Mouse (Mus musculus): ENCODE data around the gene Gm15517. TPM values are rescaled to one million over a fixed set of nuclear protein-coding genes. Genes with fewer than 3 reads are reported as not detected.

Gene Gm15517
- polyA plus RNA-seq, 1 experiment from 2014 or later: not detected

Other genes with a start within 250 kb of the Gm15517 start
- not detected in 2 replicates for gene Klk1b26, start 249.3 kb upstream of the Gm15517 start, polyA plus RNA-seq (2015; fragmentation: Nextera tagmentation; extraction: Ambion mirVana)
- gene Klk1b27, start 209.2 kb upstream of the Gm15517 start, polyA plus RNA-seq (2015; fragmentation: Nextera tagmentation; extraction: Ambion mirVana): not detected in 2 replicates
- gene Klk1b21, start 159.1 kb upstream of the Gm15517 start, polyA plus RNA-seq (2015; fragmentation: Nextera tagmentation; extraction: Ambion mirVana): not detected in 2 replicates
- gene Klk1b22, start 148.8 kb upstream of the Gm15517 start, polyA plus RNA-seq (2015; fragmentation: Nextera tagmentation; extraction: Ambion mirVana): not detected in 2 replicates
- not detected in 2 replicates for gene Klk1b16, start 124.7 kb upstream of the Gm15517 start, polyA plus RNA-seq (2015; fragmentation: Nextera tagmentation; extraction: Ambion mirVana)
- gene Klk1b24, start 73.2 kb upstream of the Gm15517 start, polyA plus RNA-seq (2015; fragmentation: Nextera tagmentation; extraction: Ambion mirVana): not detected in 2 replicates
- gene Klk1b3, start 63.3 kb upstream of the Gm15517 start, polyA plus RNA-seq (2015; fragmentation: Nextera tagmentation; extraction: Ambion mirVana): not detected in 2 replicates
- gene Klk1b4, start 54.0 kb upstream of the Gm15517 start, polyA plus RNA-seq (2015; fragmentation: Nextera tagmentation; extraction: Ambion mirVana): not detected in 2 replicates
- not detected in 2 replicates for gene Klk1b5, start 45.5 kb upstream of the Gm15517 start, polyA plus RNA-seq (2015; fragmentation: Nextera tagmentation; extraction: Ambion mirVana)
- not detected in 2 replicates for gene Klk1, start 36.1 kb upstream of the Gm15517 start, polyA plus RNA-seq (2015; fragmentation: Nextera tagmentation; extraction: Ambion mirVana)
- gene Gm36864, start 25.3 kb upstream of the Gm15517 start, polyA plus RNA-seq (2015; fragmentation: Nextera tagmentation; extraction: Ambion mirVana): not detected in 2 replicates
- gene 1700028J19Rik, start 14.8 kb upstream of the Gm15517 start, polyA plus RNA-seq (2015; fragmentation: Nextera tagmentation; extraction: Ambion mirVana): 1.4 and 1.7 TPM in 2 replicates
- 232 and 240 TPM in 2 replicates for gene 2410002F23Rik, start 14.7 kb upstream of the Gm15517 start, polyA plus RNA-seq (2015; fragmentation: Nextera tagmentation; extraction: Ambion mirVana)
- 0.21 TPM in 1 of 2 replicates, not detected in the other for gene Acp4, start 4.1 kb upstream of the Gm15517 start, polyA plus RNA-seq (2015; fragmentation: Nextera tagmentation; extraction: Ambion mirVana)
- gene Clec11a, start 45.5 kb downstream of the Gm15517 start, polyA plus RNA-seq (2015; fragmentation: Nextera tagmentation; extraction: Ambion mirVana): 3.6 and 3.9 TPM in 2 replicates
- gene Shank1, start 48.8 kb downstream of the Gm15517 start, polyA plus RNA-seq (2015; fragmentation: Nextera tagmentation; extraction: Ambion mirVana): 39.8 and 46.5 TPM in 2 replicates
- gene Syt3, start 122.7 kb downstream of the Gm15517 start, polyA plus RNA-seq (2015; fragmentation: Nextera tagmentation; extraction: Ambion mirVana): 56.3 and 57.2 TPM in 2 replicates
- gene 1700008O03Rik, start 124.4 kb downstream of the Gm15517 start, polyA plus RNA-seq (2015; fragmentation: Nextera tagmentation; extraction: Ambion mirVana): 2.1 and 2.6 TPM in 2 replicates
- 16.7 and 18.1 TPM in 2 replicates for gene Lrrc4b, start 167.6 kb downstream of the Gm15517 start, polyA plus RNA-seq (2015; fragmentation: Nextera tagmentation; extraction: Ambion mirVana)
- 5.8 and 6.0 TPM in 2 replicates for gene Aspdh, start 203.9 kb downstream of the Gm15517 start, polyA plus RNA-seq (2015; fragmentation: Nextera tagmentation; extraction: Ambion mirVana)
- 38.8 and 42.2 TPM in 2 replicates for gene Josd2, start 206.5 kb downstream of the Gm15517 start, polyA plus RNA-seq (2015; fragmentation: Nextera tagmentation; extraction: Ambion mirVana)
- gene Emc10, start 235.1 kb downstream of the Gm15517 start, polyA plus RNA-seq (2015; fragmentation: Nextera tagmentation; extraction: Ambion mirVana): 145 and 162 TPM in 2 replicates
- gene Fam71e1, start 235.1 kb downstream of the Gm15517 start, polyA plus RNA-seq (2015; fragmentation: Nextera tagmentation; extraction: Ambion mirVana): 30.1 and 36.6 TPM in 2 replicates

All from midbrain, embryonic 15.5 days (tissue).